Mouse (Mus musculus): ENCODE data around the gene Taf1b. TPM values are rescaled to one million over a fixed set of nuclear protein-coding genes. Genes with fewer than 3 reads are reported as not detected.
"Not testable (repeated sequence)": the region's sequence is repeated elsewhere in the genome, so short reads cannot be mapped to it uniquely, and the experiment has no call there.

Taf1b gene
- polyA plus RNA-seq, 1 experiment from 2014 or later, result 33.4 TPM

DNA sequence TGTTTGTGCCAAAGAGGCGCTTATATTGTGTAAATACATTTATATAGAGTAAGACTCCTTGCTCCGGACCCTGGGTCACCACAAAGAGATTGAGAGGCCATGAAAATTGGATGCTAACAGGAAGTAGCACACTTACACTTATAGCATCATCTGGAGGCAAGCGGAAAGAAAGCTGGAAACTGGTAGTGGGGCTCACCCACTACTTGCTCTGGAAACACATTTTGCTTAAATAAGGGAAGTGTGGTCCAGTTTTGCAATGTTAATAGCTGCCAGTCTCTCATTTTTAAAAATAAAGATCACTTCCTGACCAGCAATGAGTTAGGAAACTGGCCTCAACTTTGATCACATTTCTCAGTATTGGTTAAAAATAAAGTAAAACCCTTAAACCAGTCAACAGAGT, 5.7 kb upstream of the Taf1b start:
- H3K27me3 ChIP-seq (replicated peaks; ENCODE audit: control insufficient read depth, insufficient read depth, low read length); H3K9ac ChIP-seq (ENCODE audit: low read depth, low read length); H3K4me1 ChIP-seq (ENCODE audit: control insufficient read depth, insufficient read depth, low read depth, low read length); H3K27ac ChIP-seq (ENCODE audit: low read depth, low read length); H3K4me3 ChIP-seq (ENCODE audit: low read length); H3K36me3 ChIP-seq (ENCODE audit: control insufficient read depth, insufficient read depth, low read length); H3K9me3 ChIP-seq (ENCODE audit: control insufficient read depth, low read length); H3K4me2 ChIP-seq (ENCODE audit: low read length); ATAC-seq: not testable (repeated sequence)
- 94% methylated on average over 3 of the region's 3 CpGs for WGBS

DNA sequence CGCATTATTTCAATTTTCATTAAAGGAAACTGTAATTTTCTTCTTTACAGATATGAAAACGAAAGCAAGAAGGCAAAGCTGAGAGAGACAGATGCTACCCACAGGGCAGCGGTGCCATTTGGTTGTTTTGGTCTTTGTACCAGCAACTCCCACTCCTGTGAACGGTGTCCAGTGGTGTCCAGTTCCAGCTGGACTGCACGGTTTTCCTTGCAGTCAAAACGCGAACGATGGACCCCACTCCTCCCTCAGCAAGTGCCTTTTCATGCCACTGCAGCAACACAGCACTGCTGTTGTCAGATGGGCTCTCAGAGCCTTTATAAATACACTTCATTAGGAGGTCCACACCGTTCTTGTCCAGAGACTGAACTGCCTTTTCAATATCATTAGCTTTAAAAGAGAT, 5.1 kb upstream of the Taf1b start:
- no peak for ATAC-seq

GRCm38 (mm10) chr12:24493412-24493811, 4.7 kb upstream of the Taf1b start:
- WGBS, result 60% methylated on average over 30 of the region's 30 CpGs

More for the DNA sequence above, 5.1 kb upstream of the Taf1b start:
- Histone ChIP-seq H3K9me3 (ENCODE audit: control insufficient read depth, low read length) (no peaks in the 10 kb centered on the region), H3K4me2 (ENCODE audit: low read length) (peak overlapping the region; percentile 38; the same call in 1 of the 2 replicates), H3K4me1 (ENCODE audit: control insufficient read depth, insufficient read depth, low read depth, low read length) (no peaks in the 10 kb centered on the region), H3K27ac (ENCODE audit: low read depth, low read length) (no peak overlapping the region), H3K9ac (ENCODE audit: low read depth, low read length) (peak overlapping the region; percentile 31; the same call in 1 of the 2 replicates), H3K36me3 (ENCODE audit: control insufficient read depth, insufficient read depth, low read length) (no peaks in the 10 kb centered on the region), H3K4me3 (ENCODE audit: low read length) (no peak overlapping the region), H3K27me3 (replicated peaks; ENCODE audit: control insufficient read depth, insufficient read depth, low read length) (no peaks in the 10 kb centered on the region)
- WGBS, result 73% methylated on average over 9 of the region's 9 CpGs

DNA sequence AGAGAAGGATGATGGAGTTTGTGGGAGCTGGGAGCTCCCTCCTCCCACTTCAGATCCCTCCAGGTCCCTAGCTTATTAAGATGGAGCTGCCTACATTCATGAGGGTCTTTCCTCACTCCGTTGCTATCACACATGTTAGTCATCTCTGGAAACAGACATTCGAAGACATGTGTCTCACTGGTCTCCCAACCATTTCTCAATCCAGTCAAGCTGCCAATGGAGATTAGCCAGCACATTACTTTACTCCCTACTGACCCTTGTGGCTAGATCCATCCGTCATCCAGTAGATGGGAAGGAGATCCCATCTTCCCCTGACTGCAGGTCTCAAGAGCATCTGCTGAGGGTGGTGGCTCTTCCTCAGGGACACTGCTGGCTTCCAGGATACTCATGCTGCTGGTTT, 3.4 kb upstream of the Taf1b start:
- H3K27ac ChIP-seq (ENCODE audit: low read depth, low read length); H3K9ac ChIP-seq (ENCODE audit: low read depth, low read length); H3K4me2 ChIP-seq (ENCODE audit: low read length); H3K9me3 ChIP-seq (ENCODE audit: control insufficient read depth, low read length); H3K4me3 ChIP-seq (ENCODE audit: low read length); H3K36me3 ChIP-seq (ENCODE audit: control insufficient read depth, insufficient read depth, low read length); H3K4me1 ChIP-seq (ENCODE audit: control insufficient read depth, insufficient read depth, low read depth, low read length); H3K27me3 ChIP-seq (replicated peaks; ENCODE audit: control insufficient read depth, insufficient read depth, low read length); ATAC-seq: not testable (repeated sequence)
- 98% methylated on average over 2 of the region's 3 CpGs for WGBS

More at GRCm38 (mm10) chr12:24493412-24493811, 4.7 kb upstream of the Taf1b start:
- H3K9me3 ChIP-seq (ENCODE audit: control insufficient read depth, low read length), result no peaks in the 10 kb centered on the region
- peak overlapping the region; percentile 38 for H3K4me2 ChIP-seq (ENCODE audit: low read length)
- H3K36me3 ChIP-seq (ENCODE audit: control insufficient read depth, insufficient read depth, low read length), result no peaks in the 10 kb centered on the region
- H3K9ac ChIP-seq (ENCODE audit: low read depth, low read length), result peak overlapping the region; percentile 31
- no peaks in the 10 kb centered on the region for H3K27me3 ChIP-seq (replicated peaks; ENCODE audit: control insufficient read depth, insufficient read depth, low read length)
- no peak for ATAC-seq
- no peak overlapping the region for H3K27ac ChIP-seq (ENCODE audit: low read depth, low read length)
- no peak overlapping the region; the same call in 1 of the 2 replicates for H3K4me3 ChIP-seq (ENCODE audit: low read length)
- H3K4me1 ChIP-seq (ENCODE audit: control insufficient read depth, insufficient read depth, low read depth, low read length), result no peaks in the 10 kb centered on the region

GRCm38 (mm10) chr12:24498841-24499485, 804 bp downstream of the Taf1b start:
- H3K4me2 ChIP-seq (ENCODE audit: low read length), result peak overlapping the region; percentile 62
- not testable (repeated sequence) for H3K9me3 ChIP-seq (ENCODE audit: control insufficient read depth, low read length); H3K27me3 ChIP-seq (replicated peaks; ENCODE audit: control insufficient read depth, insufficient read depth, low read length); H3K4me1 ChIP-seq (ENCODE audit: control insufficient read depth, insufficient read depth, low read depth, low read length); H3K36me3 ChIP-seq (ENCODE audit: control insufficient read depth, insufficient read depth, low read length)
- ATAC-seq, result peak; percentile 24
- peak overlapping the region; percentile 75 for H3K9ac ChIP-seq (ENCODE audit: low read depth, low read length)
- peak overlapping the region; percentile 53 for H3K4me3 ChIP-seq (ENCODE audit: low read length)
- peak overlapping the region; percentile 26 for H3K27ac ChIP-seq (ENCODE audit: low read depth, low read length)
- WGBS, result under 1% methylated on average over 9 of the region's 9 CpGs

DNA sequence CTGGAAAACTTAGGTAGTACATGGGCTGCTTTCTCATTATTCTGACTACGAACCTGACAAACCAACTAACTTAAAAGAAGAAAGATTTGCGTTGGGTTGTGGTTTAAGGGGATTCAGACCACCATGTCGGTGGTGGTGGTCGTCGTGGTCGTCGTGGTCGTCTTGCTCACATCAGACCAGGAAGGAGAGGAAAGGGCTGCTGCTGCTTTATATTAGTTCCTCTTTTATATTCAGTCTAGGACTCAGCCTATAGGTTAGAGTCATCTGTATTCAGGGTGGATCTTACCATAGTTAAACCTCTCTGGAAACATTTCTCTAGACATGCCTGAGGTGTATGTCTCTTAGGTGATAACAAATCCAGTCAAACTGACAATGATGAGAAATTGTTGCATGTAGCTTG, 19.0 kb downstream of the Taf1b start:
- Histone ChIP-seq H3K27me3 (replicated peaks; ENCODE audit: control insufficient read depth, insufficient read depth, low read length) (no peaks in the 10 kb centered on the region), H3K27ac (ENCODE audit: low read depth, low read length) (no peak overlapping the region), H3K36me3 (ENCODE audit: control insufficient read depth, insufficient read depth, low read length) (peaks cover 31% of the 10 kb centered on the region), H3K4me3 (ENCODE audit: low read length) (no peak overlapping the region), H3K9me3 (ENCODE audit: control insufficient read depth, low read length) (no peaks in the 10 kb centered on the region), H3K4me2 (ENCODE audit: low read length) (no peak overlapping the region), H3K9ac (ENCODE audit: low read depth, low read length) (no peak overlapping the region), H3K4me1 (ENCODE audit: control insufficient read depth, insufficient read depth, low read depth, low read length) (no peaks in the 10 kb centered on the region)
- no peak for ATAC-seq
- 91% methylated on average over 8 of the region's 8 CpGs for WGBS

DNA sequence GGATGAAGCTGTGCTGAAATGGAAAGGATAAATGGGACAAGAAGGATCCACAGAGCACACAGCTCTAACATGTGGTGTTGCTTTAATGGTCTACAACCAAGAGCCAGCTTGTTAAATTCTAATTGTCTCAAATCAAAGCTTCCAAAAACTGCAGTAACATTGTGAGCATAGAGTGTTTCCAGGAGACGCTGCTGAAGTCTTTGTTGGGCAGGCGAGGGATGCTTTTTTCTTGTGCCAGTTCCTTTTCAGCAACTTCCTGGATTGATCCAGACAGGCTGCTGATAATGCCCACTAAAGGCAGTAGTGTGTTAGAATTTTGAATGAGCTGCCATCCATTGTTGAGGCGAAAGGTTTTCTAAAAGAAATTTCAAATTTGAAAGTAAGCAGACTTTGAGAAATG, 22.9 kb downstream of the Taf1b start:
- WGBS, result 66% methylated on average over 3 of the region's 3 CpGs
- Histone ChIP-seq H3K36me3 (ENCODE audit: control insufficient read depth, insufficient read depth, low read length) (peaks cover 19% of the 10 kb centered on the region), H3K4me3 (ENCODE audit: low read length) (no peak overlapping the region)

GRCm38 (mm10) chr12:24525065-24525464, 26.9 kb downstream of the Taf1b start:
- H3K9ac ChIP-seq (ENCODE audit: low read depth, low read length); H3K4me3 ChIP-seq (ENCODE audit: low read length); H3K4me1 ChIP-seq (ENCODE audit: control insufficient read depth, insufficient read depth, low read depth, low read length); ATAC-seq; H3K27me3 ChIP-seq (replicated peaks; ENCODE audit: control insufficient read depth, insufficient read depth, low read length); H3K4me2 ChIP-seq (ENCODE audit: low read length); H3K9me3 ChIP-seq (ENCODE audit: control insufficient read depth, low read length); H3K36me3 ChIP-seq (ENCODE audit: control insufficient read depth, insufficient read depth, low read length); H3K27ac ChIP-seq (ENCODE audit: low read depth, low read length): not testable (repeated sequence)
- 92% methylated on average over 7 of the region's 7 CpGs for WGBS

More for the DNA sequence above, 22.9 kb downstream of the Taf1b start:
- Histone ChIP-seq H3K9me3 (ENCODE audit: control insufficient read depth, low read length) (no peaks in the 10 kb centered on the region), H3K4me2 (ENCODE audit: low read length) (no peak overlapping the region), H3K4me1 (ENCODE audit: control insufficient read depth, insufficient read depth, low read depth, low read length) (no peaks in the 10 kb centered on the region), H3K27ac (ENCODE audit: low read depth, low read length) (no peak overlapping the region), H3K27me3 (replicated peaks; ENCODE audit: control insufficient read depth, insufficient read depth, low read length) (no peaks in the 10 kb centered on the region), H3K9ac (ENCODE audit: low read depth, low read length) (no peak overlapping the region)
- ATAC-seq, result no peak

DNA sequence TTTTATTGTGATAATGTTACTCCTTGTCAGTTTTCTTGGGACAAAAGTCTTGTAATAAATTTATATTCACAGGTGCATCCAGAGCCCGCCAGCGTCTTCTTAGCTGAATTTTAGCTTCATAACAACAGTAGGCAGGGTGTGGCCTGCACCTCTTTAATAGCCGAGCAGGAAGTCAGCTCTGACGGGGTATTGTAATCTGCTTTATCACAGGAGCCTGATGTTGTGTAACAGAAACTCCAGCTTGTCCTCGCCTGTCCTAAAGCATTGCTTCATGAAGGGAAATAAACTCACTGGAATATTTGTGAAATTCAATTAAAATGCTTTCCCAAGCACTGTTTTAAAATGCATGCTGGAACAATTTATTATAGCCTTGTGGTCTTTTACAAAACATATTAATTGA, 38.2 kb downstream of the Taf1b start:
- 65% methylated on average over 5 of the region's 5 CpGs for WGBS

More for the DNA sequence above, 38.2 kb downstream of the Taf1b start:
- Histone ChIP-seq H3K27me3 (replicated peaks; ENCODE audit: control insufficient read depth, insufficient read depth, low read length) (no peaks in the 10 kb centered on the region), H3K4me2 (ENCODE audit: low read length) (no peak overlapping the region), H3K36me3 (ENCODE audit: control insufficient read depth, insufficient read depth, low read length) (peaks cover 8% of the 10 kb centered on the region; the same call in 1 of the 2 replicates), H3K4me3 (ENCODE audit: low read length) (no peak overlapping the region), H3K27ac (ENCODE audit: low read depth, low read length) (no peak overlapping the region), H3K9me3 (ENCODE audit: control insufficient read depth, low read length) (no peaks in the 10 kb centered on the region), H3K4me1 (ENCODE audit: control insufficient read depth, insufficient read depth, low read depth, low read length) (no peaks in the 10 kb centered on the region), H3K9ac (ENCODE audit: low read depth, low read length) (no peak overlapping the region)
- ATAC-seq, result no peak
